Mouse (Mus musculus) MEL (cell line): Measurements from ENCODE around the gene Rnf169. TPM values are rescaled to one million over a fixed set of nuclear protein-coding genes. Genes with fewer than 3 reads are reported as not detected.
A peak's percentile ranks its signal among the peaks of the same experiment; 100 is the strongest.

Source experiments
- DNase-seq: peaks from one replicate; pipeline ENCODE4 v3.0.0; 2011; ENCODE audit warnings: low read depth, low spot score
- H3K27ac ChIP-seq: 2 replicates; pipeline ENCODE4 v1.5.1; 2012; ENCODE audit warnings: low read depth, mild to moderate bottlenecking, control low read depth, low read length, moderate library complexity; ENCODE audit not compliant: control insufficient read depth
- H3K27me3 ChIP-seq, 2 experiments: fragments of 150-350 bp in 1 of 2; sonication (generic) in 1 of 2; 2 replicates each; pipeline ENCODE4 v1.6.1; 2012; ENCODE audit warnings: low read length in 2 of 2, mild to moderate bottlenecking in 2 of 2, improper control_type of control experiment in 1 of 2, moderate library complexity in 1 of 2; ENCODE audit not compliant: insufficient read depth in 2 of 2, control insufficient read depth in 1 of 2
- H3K36me3 ChIP-seq, 2 experiments: 2 replicates each; pipeline ENCODE4 v1.6.1; 2012 to 2014; ENCODE audit warnings: low read length in 2 of 2, improper control_type of control experiment in 1 of 2, inconsistent platforms in 1 of 2, mild to moderate bottlenecking in 1 of 2; ENCODE audit not compliant: insufficient read depth in 2 of 2, control insufficient read depth in 1 of 2
- H3K4me1 ChIP-seq, 2 experiments: fragments of 150-350 bp in 1 of 2; sonication (generic) in 1 of 2; 2 replicates each; pipeline ENCODE4 v1.6.1; 2012; ENCODE audit warnings: low read length in 2 of 2, improper control_type of control experiment in 1 of 2, mild to moderate bottlenecking in 1 of 2; ENCODE audit not compliant: insufficient read depth in 2 of 2, control insufficient read depth in 1 of 2
- H3K4me3 ChIP-seq, 2 experiments: fragments of 150-350 bp in 1 of 2; sonication (generic) in 1 of 2; 2 replicates each; pipeline ENCODE4 v1.5.1; 2012; ENCODE audit warnings: low read depth in 2 of 2, low read length in 2 of 2, mild to moderate bottlenecking in 2 of 2, moderate library complexity in 2 of 2, control low read depth in 1 of 2, improper control_type of control experiment in 1 of 2; ENCODE audit not compliant: control insufficient read depth in 1 of 2, insufficient read depth in 1 of 2
- H3K79me2 ChIP-seq: 2 replicates; pipeline ENCODE4 v1.6.1; 2012; ENCODE audit warnings: mild to moderate bottlenecking, low read length, moderate library complexity; ENCODE audit not compliant: control insufficient read depth, poor library complexity, insufficient read depth
- H3K9ac ChIP-seq: 2 replicates; pipeline ENCODE4 v1.6.1; 2012; ENCODE audit warnings: low read depth, mild to moderate bottlenecking, control low read depth, low read length, moderate library complexity; ENCODE audit not compliant: control insufficient read depth, poor library complexity, severe bottlenecking
- H3K9me3 ChIP-seq: fragments of 150-350 bp; sonication (generic); replicated peaks from 2 replicates; pipeline ENCODE4 v1.6.1; 2012; ENCODE audit warnings: mild to moderate bottlenecking, low read length, improper control_type of control experiment, moderate library complexity; ENCODE audit not compliant: insufficient read depth
- CHD1 ChIP-seq: IDR thresholded peaks from 2 replicates; pipeline ENCODE4 v1.6.1; 2012; ENCODE audit warnings: low read depth, mild to moderate bottlenecking, inconsistent platforms, low read length, improper control_type of control experiment
- CHD2 ChIP-seq: IDR thresholded peaks from 2 replicates; pipeline ENCODE4 v1.6.1; 2011; ENCODE audit warnings: low read length, improper control_type of control experiment
- CTCF ChIP-seq, 3 experiments: IDR thresholded peaks in 2 of 3; conservative IDR thresholded peaks in 1 of 3; 2 replicates each; pipeline ENCODE4 v1.5.1; 2011 to 2012; ENCODE audit warnings: low read length in 3 of 3, low read depth in 2 of 3, mild to moderate bottlenecking in 2 of 3, improper control_type of control experiment in 1 of 3, inconsistent platforms in 1 of 3, mixed read lengths in 1 of 3, moderate library complexity in 1 of 3; ENCODE audit not compliant: control insufficient read depth in 1 of 3, insufficient read depth in 1 of 3, poor library complexity in 1 of 3, severe bottlenecking in 1 of 3
- EP300 ChIP-seq, 2 experiments: IDR thresholded peaks; 2 replicates each; pipeline ENCODE4 v1.6.1; 2011; ENCODE audit warnings: improper control_type of control experiment in 2 of 2, low read length in 2 of 2, low read depth in 1 of 2, mild to moderate bottlenecking in 1 of 2
- ETS1 ChIP-seq: IDR thresholded peaks from 2 replicates; pipeline ENCODE4 v1.6.1; 2012; ENCODE audit warnings: low read depth, mild to moderate bottlenecking, inconsistent platforms, low read length, improper control_type of control experiment, moderate library complexity
- GABPA ChIP-seq: IDR thresholded peaks from 2 replicates; pipeline ENCODE4 v1.6.1; 2012; ENCODE audit warnings: low read depth, mild to moderate bottlenecking, inconsistent platforms, low read length, improper control_type of control experiment, moderate library complexity
- GATA1 ChIP-seq: IDR thresholded peaks from 2 replicates; pipeline ENCODE4 v1.6.1; 2011; ENCODE audit warnings: low read depth, low read length, improper control_type of control experiment
- HCFC1 ChIP-seq: IDR thresholded peaks from 2 replicates; pipeline ENCODE4 v1.6.1; 2012; ENCODE audit warnings: low read depth, mild to moderate bottlenecking, inconsistent platforms, low read length, improper control_type of control experiment, moderate library complexity
- KAT2A ChIP-seq: conservative IDR thresholded peaks from 2 replicates; pipeline ENCODE4 v1.6.1; 2012; ENCODE audit warnings: low read depth, low read length, improper control_type of control experiment, inconsistent platforms
- MAFK ChIP-seq: IDR thresholded peaks from 2 replicates; pipeline ENCODE4 v1.6.1; 2011; ENCODE audit warnings: low read depth, mild to moderate bottlenecking, low read length, improper control_type of control experiment, borderline replicate concordance
- MAX ChIP-seq: IDR thresholded peaks from 2 replicates; pipeline ENCODE4 v1.6.1; 2011; ENCODE audit warnings: low read length, improper control_type of control experiment
- MXI1 ChIP-seq: IDR thresholded peaks from 2 replicates; pipeline ENCODE4 v1.6.1; 2011; ENCODE audit warnings: mild to moderate bottlenecking, low read depth, low read length, improper control_type of control experiment
- MYC ChIP-seq: IDR thresholded peaks from 2 replicates; pipeline ENCODE4 v1.6.1; 2011; ENCODE audit warnings: low read depth, mild to moderate bottlenecking, low read length, improper control_type of control experiment, moderate library complexity
- NRF1 ChIP-seq: IDR thresholded peaks from 2 replicates; pipeline ENCODE4 v1.6.1; 2014; ENCODE audit warnings: low read depth, mild to moderate bottlenecking, inconsistent platforms, low read length, improper control_type of control experiment, moderate library complexity; ENCODE audit not compliant: poor library complexity, insufficient read depth, severe bottlenecking
- POLR2A ChIP-seq, 2 experiments: IDR thresholded peaks; 2 replicates each; pipeline ENCODE4 v1.6.1; 2011 to 2012; ENCODE audit warnings: low read length in 2 of 2, mild to moderate bottlenecking in 2 of 2, control low read depth in 1 of 2, improper control_type of control experiment in 1 of 2, low read depth in 1 of 2, moderate library complexity in 1 of 2; ENCODE audit not compliant: control insufficient read depth in 1 of 2, insufficient read depth in 1 of 2, poor library complexity in 1 of 2
- RAD21 ChIP-seq: IDR thresholded peaks from 2 replicates; pipeline ENCODE4 v1.6.1; 2011; ENCODE audit warnings: mild to moderate bottlenecking, low read depth, low read length, improper control_type of control experiment
- SMC3 ChIP-seq: IDR thresholded peaks from 2 replicates; pipeline ENCODE4 v1.6.1; 2011; ENCODE audit warnings: low read depth, low read length, improper control_type of control experiment
- TAL1 ChIP-seq: IDR thresholded peaks from 2 replicates; pipeline ENCODE4 v1.6.1; 2012; ENCODE audit warnings: mild to moderate bottlenecking, inconsistent platforms, low read length, moderate library complexity, mixed read lengths
- UBTF ChIP-seq: IDR thresholded peaks from 2 replicates; pipeline ENCODE4 v1.6.1; 2012; ENCODE audit warnings: low read depth, mild to moderate bottlenecking, inconsistent platforms, low read length, improper control_type of control experiment, moderate library complexity, borderline replicate concordance; ENCODE audit not compliant: insufficient read depth
- ZKSCAN1 ChIP-seq: IDR thresholded peaks from 2 replicates; pipeline ENCODE4 v1.6.1; 2012; ENCODE audit warnings: low read depth, mild to moderate bottlenecking, inconsistent platforms, low read length, improper control_type of control experiment, moderate library complexity
- ZNF384 ChIP-seq: IDR thresholded peaks from 2 replicates; pipeline ENCODE4 v1.6.1; 2012; ENCODE audit warnings: low read depth, mild to moderate bottlenecking, inconsistent platforms, low read length, improper control_type of control experiment
- polyA plus RNA-seq, 2 experiments: library from polyadenylated mRNA; stranded (reverse) in 1 of 2; unstranded in 1 of 2; fragments of >175 nt in 1 of 2; fragments of >200 nt in 1 of 2; gene quantifications; 2 replicates each; pipeline versions ENCODE4 v1.2.1 to v1.2.4; 2012; ENCODE audit warnings: low replicate concordance in 2 of 2, low read depth in 1 of 2; ENCODE audit not compliant: insufficient read length in 2 of 2, insufficient read depth in 1 of 2, missing spikeins in 1 of 2
- total RNA-seq: library from RNA; depleted of rRNA; stranded (reverse); fragments of 300-350 nt; gene quantifications from 2 replicates; pipeline ENCODE4 v1.2.3, GENCODE M21; 2012

The Rnf169 gene
- total and polyA plus RNA-seq, 3 experiments, result 6.2 to 7.2 TPM; not detected in 1

- H3K9ac ChIP-seq, result no peak overlapping the region
Measured at GRCm38 (mm10) chr7:99944520-99944919, 35.7 kb downstream of the Rnf169 start.

GRCm38 (mm10) chr7:99940669-99941068 lies 39.6 kb downstream of the Rnf169 start:
- peaks cover 0 to 4% of the 10 kb centered on the region in 2 experiments; a peak in 2 of 4 replicates for H3K36me3 ChIP-seq

More at GRCm38 (mm10) chr7:99944520-99944919, 35.7 kb downstream of the Rnf169 start:
- Histone ChIP-seq H3K79me2 (no peaks in the 10 kb centered on the region), H3K27me3 (no peaks in the 10 kb centered on the region), H3K36me3 (peaks cover 0 to 4% of the 10 kb centered on the region in 2 experiments; a peak in 2 of 4 replicates), H3K4me3 (no peak overlapping the region), H3K4me1 (no peaks in the 10 kb centered on the region), H3K9me3 (no peaks in the 10 kb centered on the region)
- no peak for DNase-seq
- TF ChIP-seq MAX, result no peak
- no peak for TF ChIP-seq EP300 (IDR thresholded peaks at IDR 0.05; ENCODE audit: low read depth in 1 of 2, low read length in 2 of 2)
- TF ChIP-seq POLR2A (IDR thresholded peaks at IDR 0.05; ENCODE audit: control insufficient read depth in 1 of 2, insufficient read depth in 1 of 2, low read depth in 1 of 2, low read length in 2 of 2, poor library complexity in 1 of 2), result no peak
- TF ChIP-seq KAT2A, result no peak
- no peak for TF ChIP-seq MXI1
- no peak for TF ChIP-seq ZKSCAN1
- TF ChIP-seq GABPA, result no peak
- TF ChIP-seq CHD1, result no peak
- TF ChIP-seq HCFC1, result no peak
- no peak for TF ChIP-seq NRF1
- TF ChIP-seq MAFK, result no peak
- no peak for TF ChIP-seq ZNF384
- TF ChIP-seq MYC, result no peak
- TF ChIP-seq, all 39 proteins: peak for 0
- no peak overlapping the region for H3K27ac ChIP-seq

GRCm38 (mm10) chr7:99935758-99936157 lies 44.5 kb downstream of the Rnf169 start:
- Histone ChIP-seq H3K9ac (no peak overlapping the region), H3K4me1 (no peaks in the 10 kb centered on the region), H3K27me3 (no peaks in the 10 kb centered on the region), H3K36me3 (peaks cover 0 to 2% of the 10 kb centered on the region in 2 experiments; a peak in 1 of 4 replicates), H3K4me3 (no peak overlapping the region), H3K79me2 (no peaks in the 10 kb centered on the region), H3K27ac (no peak overlapping the region), H3K9me3 (no peaks in the 10 kb centered on the region)
- TF ChIP-seq RAD21, result peak; percentile 17
- TF ChIP-seq ETS1, result no peak
- peak in 1 of 3 experiments; percentile 27; a peak in 2 of 6 replicates for TF ChIP-seq CTCF (IDR thresholded peaks at IDR 0.05 in 2 of 3, conservative IDR thresholded peaks at IDR 0.05 in 1 of 3; ENCODE audit: control insufficient read depth in 1 of 3, insufficient read depth in 1 of 3, low read depth in 2 of 3, low read length in 3 of 3, poor library complexity in 1 of 3, severe bottlenecking in 1 of 3)
- no peak for TF ChIP-seq EP300 (IDR thresholded peaks at IDR 0.05; ENCODE audit: low read depth in 1 of 2, low read length in 2 of 2)
- TF ChIP-seq SMC3, result 0 out of 2 replicates have a peak, but pooled peaks have one; percentile 8
- TF ChIP-seq UBTF, result no peak
- DNase-seq, result no peak

More at GRCm38 (mm10) chr7:99940669-99941068, 39.6 kb downstream of the Rnf169 start:
- no peaks in the 10 kb centered on the region for H3K79me2 ChIP-seq
- H3K27me3 ChIP-seq, result no peaks in the 10 kb centered on the region
- H3K27ac ChIP-seq, result no peak overlapping the region
- H3K9ac ChIP-seq, result no peak overlapping the region
- H3K9me3 ChIP-seq, result no peaks in the 10 kb centered on the region
- no peaks in the 10 kb centered on the region for H3K4me1 ChIP-seq
- no peak overlapping the region for H3K4me3 ChIP-seq
- TF ChIP-seq EP300 (IDR thresholded peaks at IDR 0.05; ENCODE audit: low read depth in 1 of 2, low read length in 2 of 2) (no peak), GATA1 (no peak), TAL1 (no peak), CHD2 (no peak)
- no peak for DNase-seq
